Mouse (Mus musculus) ES-CJ7 (cell line): Measurements from ENCODE around the gene Gm10197.
A peak's percentile ranks its signal among the peaks of the same experiment; 100 is the strongest.
"Not testable (repeated sequence)": the region's sequence is repeated elsewhere in the genome, so short reads cannot be mapped to it uniquely, and the experiment has no call there.

Experiments
- DNase-seq: peaks from one replicate; pipeline ENCODE4 v3.0.0; 2011; ENCODE audit warnings: low read depth, low spot score

Gene Gm10197

GRCm38 (mm10) chr19:53371666-53372065 is at the start of gene Gm10197:
TSS of gene Gm10197 (minus strand) at chr19:53371766.
- no peak for DNase-seq

GRCm38 (mm10) chr19:53420924-53421582 is 49.5 kb upstream of the Gm10197 start:
- peak; percentile 95 for DNase-seq

- DNase-seq, result peak; percentile 92
Measured at GRCm38 (mm10) chr19:53419834-53420233, 48.3 kb upstream of the Gm10197 start.

GRCm38 (mm10) chr19:53415198-53415597 is 43.6 kb upstream of the Gm10197 start:
- DNase-seq, result no peak

- no peak for DNase-seq
Measured at GRCm38 (mm10) chr19:53414650-53415049, 43.1 kb upstream of the Gm10197 start.

GRCm38 (mm10) chr19:53413617-53414380 is 42.2 kb upstream of the Gm10197 start:
- DNase-seq, result no peak

- no peak for DNase-seq
Measured at GRCm38 (mm10) chr19:53412149-53412848, 40.7 kb upstream of the Gm10197 start.

- no peak for DNase-seq
Measured at GRCm38 (mm10) chr19:53409663-53410307, 38.2 kb upstream of the Gm10197 start.

GRCm38 (mm10) chr19:53408398-53408797 is 36.8 kb upstream of the Gm10197 start:
- no peak for DNase-seq

- no peak for DNase-seq
Measured at GRCm38 (mm10) chr19:53407350-53407749, 35.8 kb upstream of the Gm10197 start.

GRCm38 (mm10) chr19:53405810-53406209 is 34.2 kb upstream of the Gm10197 start:
- no peak for DNase-seq

GRCm38 (mm10) chr19:53404837-53405356 is 33.3 kb upstream of the Gm10197 start:
- peak; percentile 67 for DNase-seq

- DNase-seq, result no peak
Measured at GRCm38 (mm10) chr19:53404219-53404836, 32.8 kb upstream of the Gm10197 start.

GRCm38 (mm10) chr19:53402741-53403432 is 31.3 kb upstream of the Gm10197 start:
- DNase-seq, result peak; percentile 69

GRCm38 (mm10) chr19:53400332-53401110 is 29.0 kb upstream of the Gm10197 start:
- no peak for DNase-seq

GRCm38 (mm10) chr19:53399213-53399612 is 27.6 kb upstream of the Gm10197 start:
- no peak for DNase-seq

GRCm38 (mm10) chr19:53397451-53398233 is 26.1 kb upstream of the Gm10197 start:
- DNase-seq, result no peak

GRCm38 (mm10) chr19:53395805-53396204 is 24.2 kb upstream of the Gm10197 start:
- not testable (repeated sequence) for DNase-seq

GRCm38 (mm10) chr19:53394956-53395355 is 23.4 kb upstream of the Gm10197 start:
- not testable (repeated sequence) for DNase-seq
